22 mouse cellular contexts compared by ENCODE assay signal in the genomic region with DNA sequence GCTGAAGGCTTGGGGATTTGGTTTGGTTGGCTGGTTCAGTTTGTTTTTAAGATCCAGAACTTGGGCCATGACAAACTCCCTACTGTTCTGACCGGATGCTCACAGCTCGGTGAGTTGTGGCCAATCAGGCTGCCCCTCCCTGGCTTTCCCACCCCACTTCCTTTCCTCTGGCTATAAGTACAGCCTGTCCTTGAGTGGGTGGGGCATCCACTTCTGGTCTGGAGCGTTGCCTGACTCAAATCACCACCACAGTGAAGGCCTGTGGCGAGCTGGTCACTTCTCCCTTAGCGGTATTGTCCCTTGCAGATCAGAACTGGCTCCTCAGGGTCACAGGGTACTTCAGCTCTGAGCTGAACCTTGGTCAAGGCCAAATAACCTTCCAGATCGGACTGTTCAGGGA. TPM values are rescaled to one million over a fixed set of nuclear protein-coding genes. Genes with fewer than 3 reads are reported as not detected.
DNase-seq lines count a peak whose midpoint lies in the region; ATAC-seq and TF ChIP-seq lines count a peak whose summit lies in the region.
"Had no signal": no experiment of that assay in that cellular context is flagged by ENCODE, and none has a peak within 500 bp of the region (broad histone marks: within the 10 kb centered on the region; RNA-seq: fewer than 3 reads in every experiment).

No protein-coding gene starts in this region.

- H3K4me3 ChIP-seq in kidney, postnatal 0 days (replicated peaks; ENCODE audit: low read depth, low read length): no peak overlapping the region
- no peak overlapping the region for H3K4me3 ChIP-seq in kidney, embryonic 14.5 days (ENCODE audit: low read length)
- no peak overlapping the region for H3K4me3 ChIP-seq in midbrain, embryonic 10.5 days
- H3K4me3 ChIP-seq: forebrain, embryonic 15.5 days; gastrocnemius, adult 2 months; heart, embryonic 15.5 days; limb, embryonic 13.5 days; megakaryocyte, embryonic 14.5 days had no signal

- ATAC-seq in kidney, postnatal 0 days (replicated peaks; ENCODE audit: low FRiP score, low read depth): no peak
- ATAC-seq in kidney, embryonic 14.5 days (ENCODE audit: low FRiP score, low TSS enrichment): no peak
- ATAC-seq: forebrain, embryonic 15.5 days; hindbrain, postnatal 0 days had no signal

- H3K27ac ChIP-seq in kidney, postnatal 0 days: no peak overlapping the region
- no peak overlapping the region for H3K27ac ChIP-seq in kidney, embryonic 14.5 days (ENCODE audit: low read depth, low read length)
- H3K27ac ChIP-seq in midbrain, embryonic 10.5 days (replicated peaks): no peak overlapping the region
- H3K27ac ChIP-seq: forebrain, embryonic 15.5 days; gastrocnemius, adult 2 months; heart, embryonic 15.5 days; hindbrain, postnatal 0 days; limb, embryonic 13.5 days had no signal

- no peak for TF ChIP-seq CTCF in kidney, postnatal 0 days (IDR thresholded peaks at IDR 0.05; ENCODE audit: low read depth)

- no peaks in the 10 kb centered on the region for H3K36me3 ChIP-seq in kidney, postnatal 0 days (ENCODE audit: insufficient read depth, low read length)
- no peaks in the 10 kb centered on the region for H3K36me3 ChIP-seq in kidney, embryonic 14.5 days (ENCODE audit: control insufficient read depth, insufficient read depth, low read length)
- H3K36me3 ChIP-seq in midbrain, embryonic 10.5 days: no peaks in the 10 kb centered on the region
- H3K36me3 ChIP-seq: forebrain, embryonic 15.5 days; heart, embryonic 15.5 days; limb, embryonic 13.5 days had no signal

- 57% methylated on average over 6 of the region's 6 CpGs for WGBS in kidney, postnatal 0 days
- WGBS in kidney, embryonic 14.5 days: 64% methylated on average over 6 of the region's 6 CpGs
- WGBS in midbrain, embryonic 10.5 days: 82% methylated on average over 6 of the region's 6 CpGs

- peak; percentile 60 for DNase-seq in adrenal gland, postnatal 14 days
- no peak for DNase-seq in adrenal gland, postnatal 4 days (ENCODE audit: low spot score in 2 of 2)
- peak; percentile 22 for DNase-seq in kidney, postnatal 0 days (ENCODE audit: low spot score)
- DNase-seq in kidney, postnatal 4 days: peak; percentile 17 to 48
- DNase-seq in gastrocnemius, postnatal 25 days: no peak
- no peak for DNase-seq in layer of hippocampus, adult 11-12 months (ENCODE audit: low spot score)
- no peak for DNase-seq in midbrain, embryonic 10.5 days (ENCODE audit: low spot score)
- DNase-seq: cerebellum, adult 2 months; gastrocnemius, adult 2 months; right cerebral cortex, postnatal 25 days had no signal

- H3K9ac ChIP-seq in kidney, postnatal 0 days (ENCODE audit: low read depth, low read length): no peak overlapping the region
- H3K9ac ChIP-seq in kidney, embryonic 14.5 days (ENCODE audit: low read depth, low read length): no peak overlapping the region
- H3K9ac ChIP-seq: forebrain, embryonic 15.5 days; heart, embryonic 15.5 days; limb, embryonic 13.5 days had no signal

- no peaks in the 10 kb centered on the region for H3K4me1 ChIP-seq in kidney, postnatal 0 days (replicated peaks; ENCODE audit: insufficient read depth, low read length)
- 0 out of 2 replicates have a peak, but pooled peaks cover 4% of the 10 kb centered on the region for H3K4me1 ChIP-seq in kidney, embryonic 14.5 days (ENCODE audit: control insufficient read depth, insufficient read depth, low read length)
- peaks cover 11% of the 10 kb centered on the region for H3K4me1 ChIP-seq in midbrain, embryonic 10.5 days

- no peaks in the 10 kb centered on the region for H3K9me3 ChIP-seq in kidney, postnatal 0 days (replicated peaks; ENCODE audit: low read length)
- no peaks in the 10 kb centered on the region for H3K9me3 ChIP-seq in kidney, embryonic 14.5 days (ENCODE audit: control insufficient read depth, low read length)
- H3K9me3 ChIP-seq in midbrain, embryonic 10.5 days (replicated peaks): peaks cover 8% of the 10 kb centered on the region; the same call in 1 of the 2 replicates
- H3K9me3 ChIP-seq: forebrain, embryonic 15.5 days had no signal

- H3K4me2 ChIP-seq in kidney, postnatal 0 days (ENCODE audit: low read length): no peak overlapping the region
- no peak overlapping the region for H3K4me2 ChIP-seq in kidney, embryonic 14.5 days (replicated peaks; ENCODE audit: low read depth, low read length)
- H3K4me2 ChIP-seq: forebrain, embryonic 15.5 days; heart, embryonic 15.5 days; limb, embryonic 13.5 days had no signal

- H3K27me3 ChIP-seq in kidney, postnatal 0 days (ENCODE audit: insufficient read depth, low read length): no peaks in the 10 kb centered on the region
- H3K27me3 ChIP-seq in kidney, embryonic 14.5 days (ENCODE audit: control insufficient read depth, insufficient read depth, low read length): no peaks in the 10 kb centered on the region
- no peaks in the 10 kb centered on the region for H3K27me3 ChIP-seq in midbrain, embryonic 10.5 days (ENCODE audit: low read depth, poor library complexity, severe bottlenecking)
- H3K27me3 ChIP-seq: forebrain, embryonic 15.5 days; limb, embryonic 13.5 days had no signal

RNA-seq across cellular contexts. Expression of a gene that starts 42.2 kb away (rescaled TPM):
- 1.1 and 10.7 TPM in 2 replicates for total RNA-seq in adrenal gland, postnatal 14 days (2021)
- 1 to 10 TPM; 1.1 to 1.4 TPM for total RNA-seq in adrenal gland, postnatal 4 days (2021)
- polyA plus RNA-seq in kidney, postnatal 0 days (2015; fragmentation: Nextera tagmentation; extraction: Ambion mirVana): 0.11 and 0.14 TPM in 2 replicates
- polyA plus RNA-seq in kidney, embryonic 14.5 days (2014; fragmentation: Nextera tagmentation; extraction: Ambion mirVana): not detected in 2 replicates
- under 1 TPM in 1 of 2 experiments, not detected in 1; 0.29 TPM for total RNA-seq in gastrocnemius, postnatal 25 days (2021)
- 0.56 and 0.78 TPM in 2 replicates for polyA plus RNA-seq in midbrain, embryonic 10.5 days (2016; fragmentation: Nextera tagmentation; extraction: Ambion mirVana)
- total RNA-seq: ES-E14 had no signal
- polyA plus RNA-seq: C2C12; forebrain, embryonic 15.5 days; heart, embryonic 15.5 days; liver, embryonic 16.5 days had no signal

RNA-seq across cellular contexts. Expression of a gene that starts 45.5 kb away (rescaled TPM):
- total RNA-seq in adrenal gland, postnatal 14 days (2021): 9.2 and 13.2 TPM in 2 replicates
- total RNA-seq in adrenal gland, postnatal 4 days (2021): 10 to 100 TPM; 31.0 to 32.6 TPM
- 0.68 and 1.0 TPM in 2 replicates for polyA plus RNA-seq in kidney, postnatal 0 days (2015; fragmentation: Nextera tagmentation; extraction: Ambion mirVana)
- 0.34 and 0.35 TPM in 2 replicates for polyA plus RNA-seq in kidney, embryonic 14.5 days (2014; fragmentation: Nextera tagmentation; extraction: Ambion mirVana)
- total RNA-seq in gastrocnemius, postnatal 25 days (2021): under 1 TPM; 0.75 to 0.79 TPM
- polyA plus RNA-seq in midbrain, embryonic 10.5 days (2016; fragmentation: Nextera tagmentation; extraction: Ambion mirVana): 0.22 and 0.37 TPM in 2 replicates
- polyA plus RNA-seq: liver, embryonic 16.5 days had no signal

RNA-seq across cellular contexts. Expression of a gene that starts 56.0 kb away (rescaled TPM):
- not detected in 2 replicates for total RNA-seq in adrenal gland, postnatal 14 days (2021)
- not detected for total RNA-seq in adrenal gland, postnatal 4 days (2021)
- not detected in 2 replicates for polyA plus RNA-seq in kidney, postnatal 0 days (2015; fragmentation: Nextera tagmentation; extraction: Ambion mirVana)
- not detected in 2 replicates for polyA plus RNA-seq in kidney, embryonic 14.5 days (2014; fragmentation: Nextera tagmentation; extraction: Ambion mirVana)
- not detected for total RNA-seq in gastrocnemius, postnatal 25 days (2021)
- polyA plus RNA-seq in midbrain, embryonic 10.5 days (2016; fragmentation: Nextera tagmentation; extraction: Ambion mirVana): not detected in 2 replicates
- total RNA-seq: ES-E14; gastrocnemius, adult 2 months; hindbrain, postnatal 0 days; layer of hippocampus, adult 8-10 months; left cerebral cortex, adult 8-10 months had no signal
- polyA plus RNA-seq: C2C12; cerebellum, adult 2 months; forebrain, embryonic 15.5 days; heart, embryonic 15.5 days; hindbrain, postnatal 0 days; limb, embryonic 13.5 days; liver, embryonic 16.5 days; thymus, postnatal 0 days had no signal

Comparison
In these comparisons a context has a peak if more than half of its experiments do, and no peak if none do; other contexts are left out.
1. DNase-seq: peak in adrenal gland, postnatal 14 days (single experiment), kidney, postnatal 0 days (single experiment) and kidney, postnatal 4 days (2 of 2); none in adrenal gland, postnatal 4 days (0 of 2), gastrocnemius, postnatal 25 days (single experiment), layer of hippocampus, adult 11-12 months (single experiment) and midbrain, embryonic 10.5 days (single experiment).